Mouse (Mus musculus) adrenal gland, postnatal 0 days (tissue): ENCODE results near the gene Vmn1r15. TPM values are rescaled to one million over a fixed set of nuclear protein-coding genes. Genes with fewer than 3 reads are reported as not detected.

Source experiments
- polyA plus RNA-seq: library from polyadenylated mRNA; unstranded; fragments of >200 nt; fragmentation: Nextera tagmentation; extraction: Ambion mirVana; gene quantifications from 2 replicates; pipeline ENCODE4 v1.2.1, GENCODE M21; 2015

Vmn1r15 gene
- not detected in 2 replicates for polyA plus RNA-seq

GRCm38 (mm10) chr6:57257652-57258051 lies at the start of gene Vmn1r15:
Gene Vmn1r15 (plus strand): TSS chr6:57257952.

GRCm38 (mm10) chr6:57231386-57231785 lies 26.4 kb upstream of the Vmn1r15 start, which contains the start of gene Vmn1r14:
Gene Vmn1r14 (plus strand): TSS chr6:57231686.

Other genes with a start within 250 kb of the Vmn1r15 start
- not detected in 2 replicates for gene Vmn1r7, start 232.6 kb upstream of the Vmn1r15 start, polyA plus RNA-seq
- not detected in 2 replicates for gene Vmn1r8, start 225.7 kb upstream of the Vmn1r15 start, polyA plus RNA-seq
- gene Vmn1r9, start 191.2 kb upstream of the Vmn1r15 start, polyA plus RNA-seq, result not detected in 2 replicates
- gene Vmn1r10, start 148.5 kb upstream of the Vmn1r15 start, polyA plus RNA-seq, result not detected in 2 replicates
- not detected in 2 replicates for gene Vmn1r11, start 124.5 kb upstream of the Vmn1r15 start, polyA plus RNA-seq
- not detected in 2 replicates for gene Vmn1r12, start 101.0 kb upstream of the Vmn1r15 start, polyA plus RNA-seq
- gene Vmn1r13, start 54.7 kb upstream of the Vmn1r15 start, polyA plus RNA-seq, result not detected in 2 replicates
- gene Vmn1r14, start 26.3 kb upstream of the Vmn1r15 start, polyA plus RNA-seq, result not detected in 2 replicates
- not detected in 2 replicates for gene Vmn1r16, start 71.5 kb downstream of the Vmn1r15 start, polyA plus RNA-seq
- not detected in 2 replicates for gene Vmn1r17, start 105.8 kb downstream of the Vmn1r15 start, polyA plus RNA-seq
- gene Vmn1r18, start 137.8 kb downstream of the Vmn1r15 start, polyA plus RNA-seq, result not detected in 2 replicates
- not detected in 2 replicates for gene Vmn1r19, start 145.8 kb downstream of the Vmn1r15 start, polyA plus RNA-seq
- gene Vmn1r20, start 171.0 kb downstream of the Vmn1r15 start, polyA plus RNA-seq, result not detected in 2 replicates